Mouse (Mus musculus) liver, postnatal 0 days (tissue): Measurements from ENCODE around the gene Sfswap.

Experiments
- CTCF ChIP-seq: sonication (generic); IDR thresholded peaks from 2 replicates; pipeline ENCODE4 v1.5.1; 2016; ENCODE audit warnings: antibody characterized with exemption, low read depth
- EP300 ChIP-seq: IDR thresholded peaks from 2 replicates; pipeline ENCODE4 v1.6.1; 2016; ENCODE audit warnings: antibody characterized with exemption, low read depth, mild to moderate bottlenecking

GRCm38 (mm10) chr5:129506886-129507285, 5.9 kb downstream of the Sfswap start:
- TF ChIP-seq EP300: no peak
- no peak for TF ChIP-seq CTCF
